Mouse (Mus musculus) embryonic fibroblast, embryonic 13.5 days (primary cell): ENCODE measurements at regions not wholly inside any gene's neighbourhood (a gene's known extent, or its start where the extent isn't known, plus 50 kb on each side); places are given as distances from the start of the nearest gene placed in this dataset.

Experiments
- CTCF ChIP-seq: IDR thresholded peaks from 2 replicates; pipeline ENCODE4 v1.5.1; 2011; ENCODE audit warnings: mild to moderate bottlenecking, control low read depth, low read length, moderate library complexity, borderline replicate concordance; ENCODE audit not compliant: insufficient read depth
- POLR2A ChIP-seq: IDR thresholded peaks from 2 replicates; pipeline ENCODE4 v1.6.1; 2011; ENCODE audit warnings: low read depth, mild to moderate bottlenecking, control low read depth, low read length, moderate library complexity

GRCm38 (mm10) chr12:110063013-110063412 lies 215.9 kb upstream of the Dio3 start:
- TF ChIP-seq CTCF (no peak), POLR2A (no peak)
